ENCODE assay signal across 22 mouse cellular contexts in genomic region chr2:25682426-25682825, GRCm38 (mm10). TPM values are rescaled to one million over a fixed set of nuclear protein-coding genes. Genes with fewer than 3 reads are reported as not detected.
DNase-seq lines count a peak whose midpoint lies in the region; ATAC-seq lines count a peak whose summit lies in the region.
"Had no signal": no experiment of that assay in that cellular context is flagged by ENCODE, and none has a peak within 500 bp of the region (broad histone marks: within the 10 kb centered on the region; RNA-seq: fewer than 3 reads in every experiment).

Lcn10 (plus strand) TSS chr2:25682726.

- no peaks in the 10 kb centered on the region for H3K4me1 ChIP-seq in forebrain, embryonic 11.5 days (replicated peaks; ENCODE audit: control insufficient read depth, insufficient read depth, low read length)
- no peaks in the 10 kb centered on the region for H3K4me1 ChIP-seq in forebrain, embryonic 14.5 days (ENCODE audit: control insufficient read depth, insufficient read depth, low read length)
- no peaks in the 10 kb centered on the region for H3K4me1 ChIP-seq in heart, embryonic 10.5 days

- 73% methylated on average over 2 of the region's 2 CpGs for WGBS in forebrain, embryonic 11.5 days
- 65% methylated on average over 2 of the region's 2 CpGs for WGBS in forebrain, embryonic 14.5 days
- 70% methylated on average over 2 of the region's 2 CpGs for WGBS in heart, embryonic 10.5 days

- no peak within 1 kb of the TSS for H3K9ac ChIP-seq in forebrain, embryonic 11.5 days (ENCODE audit: low read length)
- H3K9ac ChIP-seq in forebrain, embryonic 14.5 days (ENCODE audit: low read length) = no peak within 1 kb of the TSS

- H3K4me2 ChIP-seq in forebrain, embryonic 11.5 days (ENCODE audit: low read depth, low read length, severe bottlenecking) = no peak within 1 kb of the TSS
- H3K4me2 ChIP-seq in forebrain, embryonic 14.5 days (ENCODE audit: low read length) = no peak within 1 kb of the TSS

- no peak for ATAC-seq in forebrain, embryonic 11.5 days (replicated peaks; ENCODE audit: low FRiP score)
- ATAC-seq in forebrain, embryonic 14.5 days = no peak
- ATAC-seq: activated CD4-positive, CD25-positive, alpha-beta regulatory T cell, adult 4 months; CD4-positive, CD25-positive, alpha-beta regulatory T cell, adult 4 months; Patski had no signal

- H3K9me3 ChIP-seq in forebrain, embryonic 11.5 days (ENCODE audit: control insufficient read depth, low read length) = no peaks in the 10 kb centered on the region
- H3K9me3 ChIP-seq in forebrain, embryonic 14.5 days (replicated peaks; ENCODE audit: control insufficient read depth, low read length) = no peaks in the 10 kb centered on the region
- no peaks in the 10 kb centered on the region for H3K9me3 ChIP-seq in heart, embryonic 10.5 days
- H3K9me3 ChIP-seq: G1E had no signal

- peak; percentile 30 for DNase-seq in forebrain, embryonic 11.5 days (ENCODE audit: low spot score)
- DNase-seq in forebrain, embryonic 14.5 days (ENCODE audit: low spot score) = no peak
- peak; percentile 60 for DNase-seq in heart, adult 11 months
- no peak for DNase-seq in heart, embryonic 10.5 days (ENCODE audit: low spot score)
- DNase-seq in gonadal fat pad, adult 2 months (ENCODE audit: low read depth) = no peak
- DNase-seq in kidney, postnatal 36 days = no peak
- DNase-seq: adrenal gland, adult 2 months; adrenal gland, adult 8-10 months; adrenal gland, postnatal 10 days; adrenal gland, postnatal 14 days; adrenal gland, postnatal 25 days; adrenal gland, postnatal 36 days; B cell, adult 2 months; cerebellum, adult 11 months; cerebellum, adult 11-12 months; cerebellum, adult 18-20 months had no signal

- no peak within 1 kb of the TSS for H3K27ac ChIP-seq in forebrain, embryonic 11.5 days (ENCODE audit: low read depth, low read length)
- H3K27ac ChIP-seq in forebrain, embryonic 14.5 days (ENCODE audit: low read depth, low read length) = no peak within 1 kb of the TSS
- no peak within 1 kb of the TSS for H3K27ac ChIP-seq in heart, embryonic 10.5 days

- no peaks in the 10 kb centered on the region for H3K36me3 ChIP-seq in forebrain, embryonic 11.5 days (ENCODE audit: control insufficient read depth, insufficient read depth, low read length)
- H3K36me3 ChIP-seq in forebrain, embryonic 14.5 days (ENCODE audit: control insufficient read depth, insufficient read depth, low read length) = no peaks in the 10 kb centered on the region
- no peaks in the 10 kb centered on the region for H3K36me3 ChIP-seq in heart, embryonic 10.5 days
- H3K36me3 ChIP-seq: G1E had no signal

- no peak within 1 kb of the TSS for H3K4me3 ChIP-seq in forebrain, embryonic 11.5 days (ENCODE audit: low read depth, low read length)
- no peak within 1 kb of the TSS for H3K4me3 ChIP-seq in forebrain, embryonic 14.5 days (ENCODE audit: low read depth, low read length)
- H3K4me3 ChIP-seq in heart, embryonic 10.5 days = no peak within 1 kb of the TSS

- no peaks in the 10 kb centered on the region for H3K27me3 ChIP-seq in forebrain, embryonic 11.5 days (ENCODE audit: control insufficient read depth, insufficient read depth, low read length)
- no peaks in the 10 kb centered on the region for H3K27me3 ChIP-seq in forebrain, embryonic 14.5 days (replicated peaks; ENCODE audit: control insufficient read depth, insufficient read depth, low read length)
- peaks cover 17% of the 10 kb centered on the region; the same call in 1 of the 2 replicates for H3K27me3 ChIP-seq in heart, embryonic 10.5 days (ENCODE audit: insufficient read depth, poor library complexity, severe bottlenecking)

RNA-seq across cellular contexts. Expression of gene Lcn10, which starts in this region (rescaled TPM):
- not detected in 2 replicates for polyA plus RNA-seq in forebrain, embryonic 11.5 days (2014; fragmentation: Nextera tagmentation; extraction: Ambion mirVana)
- not detected in 2 replicates for polyA plus RNA-seq in forebrain, embryonic 14.5 days (2014; fragmentation: Nextera tagmentation; extraction: Ambion mirVana)
- polyA plus RNA-seq in heart, embryonic 10.5 days (2016; fragmentation: Nextera tagmentation; extraction: Ambion mirVana) = not detected in 2 replicates
- polyA plus RNA-seq in gonadal fat pad, adult 2 months (2012; rRNA removed) = 996 and 1,118 TPM in 2 replicates
- polyA plus RNA-seq: activated CD4-positive, CD25-positive, alpha-beta regulatory T cell, adult 4 months; adrenal gland, adult 2 months; brain, embryonic 14.5 days; C2C12; G1E; Patski had no signal

Comparison
In these comparisons a context has a peak if more than half of its experiments do, and no peak if none do; other contexts are left out.
1. RNA of gene Lcn10 (polyA plus RNA-seq): 996 to 1,118 TPM in gonadal fat pad, adult 2 months; not detected in forebrain, embryonic 11.5 days, not detected in forebrain, embryonic 14.5 days and not detected in heart, embryonic 10.5 days; every median in the first group is over 100 times any median in the second.
2. Peak in DNase-seq in forebrain, embryonic 11.5 days; RNA of the gene not detected or under 1 TPM.